Mouse (Mus musculus) monocyte, adult 2 months (primary cell): ENCODE data around the gene 4833420G17Rik.
"Not testable (repeated sequence)": the region's sequence is repeated elsewhere in the genome, so short reads cannot be mapped to it uniquely, and the experiment has no call there.

ENCODE experiments used
- DNase-seq, 2 experiments: peaks; one replicate each; pipeline ENCODE4 v3.0.0; 2022; ENCODE audit warnings: low spot score in 2 of 2, low read depth in 1 of 2

The 4833420G17Rik gene

GRCm38 (mm10) chr13:119462596-119463560 is at the start of gene 4833420G17Rik:
Gene 4833420G17Rik (plus strand): TSS chr13:119462768.
- DNase-seq, result peak; percentile 71 to 75

DNA sequence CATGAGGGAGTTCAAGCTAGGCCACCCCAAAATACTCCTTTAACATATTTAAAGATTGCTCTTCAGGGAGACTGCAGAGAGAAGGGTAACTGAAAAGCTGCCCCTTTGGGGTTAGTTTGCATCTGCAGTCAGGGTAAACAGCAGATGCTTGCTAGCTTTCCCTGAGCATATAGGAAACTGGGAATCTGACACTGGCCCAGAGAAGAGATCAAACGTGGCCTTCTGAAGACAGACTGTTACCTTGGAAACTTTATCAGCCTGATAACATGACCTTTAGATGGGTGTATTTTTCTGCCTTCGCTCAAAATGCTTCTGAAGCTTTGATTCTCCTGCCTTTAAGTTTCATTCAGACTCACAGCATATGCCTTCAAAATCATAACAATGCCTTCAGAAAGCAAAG is 49.5 kb upstream of the 4833420G17Rik start:
- no peak for DNase-seq

GRCm38 (mm10) chr13:119418479-119418878 is 44.1 kb upstream of the 4833420G17Rik start:
- DNase-seq, result no peak

GRCm38 (mm10) chr13:119430164-119430563 is 32.4 kb upstream of the 4833420G17Rik start:
- no peak for DNase-seq

- no peak for DNase-seq
These were observed 30.5 kb upstream of the 4833420G17Rik start for GRCm38 (mm10) chr13:119432041-119432440.

- DNase-seq, result no peak
These were observed 28.2 kb upstream of the 4833420G17Rik start for GRCm38 (mm10) chr13:119434359-119434758.

- no peak for DNase-seq
These were observed 20.3 kb upstream of the 4833420G17Rik start for GRCm38 (mm10) chr13:119442244-119442643.

- no peak for DNase-seq
These were observed 9.0 kb upstream of the 4833420G17Rik start for GRCm38 (mm10) chr13:119453563-119453962.

- no peak for DNase-seq
These were observed 7.5 kb upstream of the 4833420G17Rik start for GRCm38 (mm10) chr13:119455082-119455481.

GRCm38 (mm10) chr13:119456342-119456741 is 6.2 kb upstream of the 4833420G17Rik start:
- no peak for DNase-seq

GRCm38 (mm10) chr13:119461900-119462595 is 520 bp upstream of the 4833420G17Rik start:
- no peak for DNase-seq

GRCm38 (mm10) chr13:119476631-119477030 is 14.1 kb downstream of the 4833420G17Rik start:
- no peak for DNase-seq

- no peak for DNase-seq
These were observed 15.2 kb downstream of the 4833420G17Rik start for GRCm38 (mm10) chr13:119477789-119478188.

DNA sequence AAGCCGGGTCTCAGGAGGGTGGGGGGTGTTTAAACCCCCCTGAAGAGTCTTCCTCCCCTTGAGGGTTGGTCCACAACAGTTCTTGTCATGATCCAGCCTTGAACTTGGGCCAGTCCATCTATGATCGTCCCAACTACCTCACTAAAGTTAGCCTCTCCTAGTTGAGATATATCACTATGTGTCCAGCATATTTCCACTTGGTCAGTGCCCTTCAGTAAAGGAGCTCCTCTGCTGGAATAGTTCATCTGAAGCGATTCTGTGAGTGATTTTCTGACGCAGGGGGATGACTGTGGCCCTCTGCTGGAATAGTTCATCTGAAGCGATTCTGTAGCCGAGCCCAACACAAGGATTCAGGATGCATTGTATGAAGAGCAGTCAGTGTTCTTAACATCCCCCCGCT is 24.8 kb downstream of the 4833420G17Rik start:
- no peak for DNase-seq

- DNase-seq, result peak in 1 of 2 experiments; percentile 58
These were observed 25.5 kb downstream of the 4833420G17Rik start, which contains the start of the genes Tmem267 and 3110070M22Rik for GRCm38 (mm10) chr13:119487880-119488580. Gene Tmem267 (plus strand): TSS chr13:119488039. Gene 3110070M22Rik (minus strand): TSS chr13:119488383.

- DNase-seq, result not testable (repeated sequence)
These were observed 29.5 kb downstream of the 4833420G17Rik start for GRCm38 (mm10) chr13:119492083-119492482.

GRCm38 (mm10) chr13:119494938-119495337 is 32.4 kb downstream of the 4833420G17Rik start:
- DNase-seq, result not testable (repeated sequence)
